Mouse (Mus musculus) fat pad, adult 2 months (tissue): Measurements from ENCODE around the gene Gatad2b.
"Not testable (repeated sequence)": the region's sequence is repeated elsewhere in the genome, so short reads cannot be mapped to it uniquely, and the experiment has no call there.

Experiments used
- DNase-seq: peaks from one replicate; pipeline ENCODE4 v3.0.0-alpha.2; 2011; ENCODE audit warnings: low read depth, low spot score; ENCODE audit errors: extremely low read depth

Gatad2b gene

DNA sequence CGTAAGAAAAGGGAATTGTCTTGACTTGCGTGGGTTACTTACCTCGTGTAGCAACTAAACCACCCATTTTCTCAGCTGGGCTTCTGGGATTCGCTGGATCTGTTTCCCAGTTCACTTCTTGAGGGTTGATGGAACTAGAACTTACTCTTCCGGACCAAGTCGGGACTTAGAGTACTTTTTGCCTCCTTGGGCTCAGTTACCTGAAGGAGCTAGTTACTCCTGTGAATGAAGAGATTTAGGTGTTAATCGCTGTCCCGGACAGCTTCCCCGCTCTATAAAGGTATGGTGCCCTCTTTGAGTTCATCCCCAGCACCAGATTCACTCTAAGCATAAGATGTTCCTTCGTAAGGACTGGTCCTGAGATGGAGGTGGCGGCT is 1.1 kb downstream of the Gatad2b start:
- no peak for DNase-seq

DNA sequence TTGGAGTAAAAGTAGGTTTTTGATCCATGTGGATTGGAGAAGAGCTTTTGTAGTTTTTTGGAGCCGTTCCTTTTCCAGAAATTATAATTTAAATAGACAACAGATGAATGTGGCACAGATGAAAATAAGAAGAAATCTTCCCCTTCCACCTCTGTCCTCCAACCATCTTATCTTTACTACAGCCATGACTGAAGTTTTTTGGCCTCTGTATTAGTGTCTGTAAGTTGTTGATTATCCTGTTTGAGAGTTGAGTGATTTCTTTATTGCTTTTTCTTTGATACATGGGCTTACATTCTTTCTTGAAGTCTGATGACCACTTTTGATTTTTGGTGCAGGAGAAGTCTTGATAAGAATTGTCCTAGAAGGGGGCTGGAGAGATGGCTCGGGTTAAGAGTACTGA is 1.7 kb downstream of the Gatad2b start:
- DNase-seq, result no peak

DNA sequence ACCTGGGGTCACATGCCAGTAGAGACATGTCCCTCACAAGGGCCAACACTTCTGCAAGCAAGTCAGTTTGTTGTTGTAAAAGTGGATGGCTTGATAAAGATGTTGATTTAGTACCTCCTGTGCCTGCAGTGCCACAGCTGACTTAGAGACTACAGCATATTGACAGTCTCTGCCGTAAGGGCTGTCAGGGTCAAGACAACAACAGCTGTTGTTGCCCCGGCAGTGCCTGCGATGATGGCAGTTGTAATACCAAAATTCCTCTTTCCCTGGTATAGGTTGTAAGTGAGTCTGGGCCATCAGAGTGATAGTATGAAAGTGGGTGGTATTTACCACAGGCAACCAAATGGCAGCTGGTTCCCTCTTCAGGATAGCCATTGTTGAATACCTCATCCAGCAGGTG is 12.8 kb downstream of the Gatad2b start:
- DNase-seq, result no peak

DNA sequence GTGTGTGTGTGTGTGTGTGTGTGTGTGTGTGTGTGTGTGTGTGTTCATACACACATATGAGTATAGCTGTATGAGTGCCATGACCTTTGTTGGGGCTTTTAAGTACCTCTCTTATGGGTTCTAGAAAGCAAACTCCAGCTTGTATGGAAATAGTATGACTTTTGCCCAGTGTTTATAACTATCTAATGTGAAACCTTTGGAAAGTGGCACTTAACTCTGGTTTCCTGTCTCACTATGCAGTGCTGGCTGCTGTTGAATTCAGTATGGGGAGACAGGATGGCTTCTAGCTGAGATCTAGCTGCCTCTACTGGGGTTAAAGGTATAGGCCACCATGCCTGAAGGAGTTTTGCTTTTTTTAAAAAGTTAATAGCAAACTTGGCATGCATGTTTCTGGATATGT is 16.6 kb downstream of the Gatad2b start:
- DNase-seq, result no peak

DNA sequence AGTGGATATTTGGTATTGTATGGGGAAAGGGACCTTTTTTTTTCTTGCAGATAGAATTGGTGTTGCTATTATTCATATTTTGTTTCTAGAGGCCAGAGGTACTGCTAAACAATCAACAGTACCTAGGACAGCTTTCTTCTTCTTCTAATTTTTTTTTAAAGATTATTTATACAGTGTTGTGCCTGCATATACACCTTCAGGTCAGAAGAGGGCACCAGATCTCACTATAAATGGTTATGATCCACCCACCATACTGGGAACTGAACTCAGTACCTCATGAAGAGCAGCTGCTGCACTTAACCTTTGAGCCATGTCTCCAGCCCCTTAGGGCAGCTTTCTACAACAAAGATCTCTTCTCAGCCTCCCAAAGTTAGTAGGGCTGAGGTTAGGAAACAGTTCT is 20.4 kb downstream of the Gatad2b start:
- DNase-seq, result no peak

DNA sequence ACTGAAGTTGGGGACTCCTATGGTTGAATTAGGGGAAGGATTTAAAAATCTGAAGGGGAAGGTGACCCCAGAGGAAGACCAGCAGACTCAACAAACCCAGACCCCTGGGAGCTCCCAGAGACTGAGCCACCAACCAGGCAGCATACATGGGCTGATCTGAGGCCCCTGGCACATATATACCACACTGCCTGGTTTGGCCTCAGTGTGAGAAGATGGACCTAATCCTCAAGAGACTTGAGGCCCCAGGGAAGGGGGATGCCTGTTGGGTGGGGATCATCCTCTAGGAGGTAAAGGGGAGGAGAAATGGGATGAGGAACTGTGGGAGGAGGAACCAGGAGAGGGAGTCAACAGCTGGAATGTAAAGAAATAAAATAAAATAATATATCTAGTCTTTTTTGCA is 21.3 kb downstream of the Gatad2b start:
- no peak for DNase-seq

DNA sequence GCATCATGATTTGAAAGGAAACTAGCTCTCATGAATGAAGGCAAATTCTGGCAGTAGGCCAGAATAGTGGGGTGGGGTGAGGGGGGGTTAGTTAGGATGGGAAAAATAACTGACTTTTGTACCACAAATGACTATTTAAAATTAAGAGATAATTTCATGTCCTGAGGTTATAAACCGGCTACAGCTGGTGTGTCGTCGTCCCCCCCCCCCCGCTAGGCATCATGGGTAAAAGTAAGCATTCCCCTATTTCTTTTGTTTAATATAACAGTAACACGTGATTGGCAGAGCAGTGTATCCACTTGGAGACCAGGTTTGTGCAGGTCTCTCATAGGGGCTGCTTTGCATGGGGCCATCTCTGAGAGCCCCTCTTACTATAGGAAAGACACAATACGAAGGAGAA is 29.3 kb downstream of the Gatad2b start:
- DNase-seq, result no peak

DNA sequence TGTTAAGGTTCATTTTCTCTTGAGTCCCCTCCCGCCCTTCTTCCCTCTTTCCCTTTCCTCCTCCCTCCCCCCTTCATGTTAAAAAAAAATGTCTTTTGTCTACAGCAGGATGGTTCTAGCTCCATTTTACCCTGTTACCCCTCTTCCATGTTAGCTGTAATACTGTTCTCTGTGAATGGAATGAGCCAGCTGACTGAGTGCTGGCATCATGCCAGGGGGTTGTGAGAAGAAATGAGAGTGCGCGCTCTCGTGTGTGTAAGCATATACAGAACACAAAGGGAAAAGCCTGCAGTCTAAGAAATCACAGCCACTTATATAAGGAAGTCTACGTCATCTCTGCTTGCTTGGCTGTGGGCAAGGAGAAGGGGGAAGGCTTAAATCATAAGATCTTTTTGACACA is 30.1 kb downstream of the Gatad2b start:
- DNase-seq, result no peak

DNA sequence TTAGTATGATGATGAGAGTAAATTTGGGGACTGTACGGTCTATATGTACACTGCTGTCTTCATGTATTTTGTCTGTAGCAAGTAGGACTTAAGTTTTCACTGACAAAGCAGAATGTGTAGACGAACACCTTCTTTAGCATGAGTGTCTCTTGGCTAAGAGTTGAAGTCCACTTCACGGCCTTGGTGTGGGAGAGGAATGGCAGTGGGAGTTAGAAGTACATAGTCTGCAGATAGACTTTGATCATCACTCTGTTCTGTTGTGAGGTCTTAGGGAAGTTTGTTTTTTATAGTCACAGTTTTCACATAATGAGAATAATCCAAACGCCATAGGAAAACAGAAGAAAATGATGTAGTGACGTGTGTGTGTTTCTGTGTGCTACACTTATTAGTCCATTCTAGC is 39.5 kb downstream of the Gatad2b start:
- DNase-seq, result no peak

DNA sequence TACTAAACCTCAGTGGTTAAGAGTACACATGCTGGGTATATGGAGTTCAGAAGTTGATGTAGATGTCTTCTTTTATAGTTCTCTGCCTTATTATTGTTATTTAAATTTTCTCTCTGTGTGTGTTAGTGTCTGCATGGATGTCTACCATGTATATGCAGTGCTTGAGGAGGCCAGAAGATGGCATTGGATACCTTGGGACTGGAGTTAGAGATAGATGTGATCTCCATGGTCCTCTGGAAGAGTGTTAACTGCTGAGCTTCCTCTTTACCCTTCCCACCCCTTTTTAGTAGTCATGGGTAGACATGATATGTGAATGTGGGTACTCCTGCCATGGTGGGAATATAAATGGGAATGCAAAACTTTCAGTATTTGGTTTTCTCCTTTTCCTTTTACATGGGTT is 42.5 kb downstream of the Gatad2b start:
- DNase-seq, result no peak

DNA sequence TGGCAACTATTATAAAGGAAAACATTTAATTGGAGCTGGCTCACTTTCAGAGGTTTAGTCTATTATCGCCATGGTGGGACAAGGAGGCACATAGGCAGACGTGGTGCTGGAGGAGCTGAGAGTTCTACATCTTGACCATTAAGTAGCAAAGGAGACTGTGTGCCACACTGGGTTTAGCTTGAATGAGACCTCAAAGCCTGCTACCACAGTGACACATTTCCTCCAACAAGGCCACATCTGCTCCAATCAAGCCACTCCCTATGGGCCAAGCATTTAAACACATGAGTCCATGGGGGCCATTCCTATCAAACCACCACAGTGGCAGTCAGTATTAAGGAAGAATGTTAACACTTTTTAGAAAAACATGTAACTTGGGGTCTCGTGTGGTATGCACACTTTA is 45.2 kb downstream of the Gatad2b start:
- DNase-seq, result no peak

DNA sequence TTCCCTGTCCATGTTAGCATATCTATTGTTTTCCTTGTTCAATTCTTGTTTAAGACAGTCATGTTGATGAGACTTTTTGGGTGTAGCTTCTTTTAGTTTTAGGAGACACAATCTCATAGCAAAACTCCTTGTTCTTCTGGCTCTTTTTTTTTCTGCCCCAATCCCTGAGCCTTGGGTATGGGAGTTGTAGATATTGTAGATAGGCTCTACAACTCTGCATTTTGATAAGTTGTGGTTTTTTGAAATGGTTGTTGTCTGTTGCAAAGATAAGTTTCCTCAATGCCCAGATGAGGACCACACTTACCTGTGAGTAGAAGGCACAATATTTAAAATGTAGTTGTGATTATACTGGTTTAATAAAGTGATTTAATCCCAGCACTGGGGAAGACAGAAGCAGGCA is 47.2 kb downstream of the Gatad2b start:
- no peak for DNase-seq

DNA sequence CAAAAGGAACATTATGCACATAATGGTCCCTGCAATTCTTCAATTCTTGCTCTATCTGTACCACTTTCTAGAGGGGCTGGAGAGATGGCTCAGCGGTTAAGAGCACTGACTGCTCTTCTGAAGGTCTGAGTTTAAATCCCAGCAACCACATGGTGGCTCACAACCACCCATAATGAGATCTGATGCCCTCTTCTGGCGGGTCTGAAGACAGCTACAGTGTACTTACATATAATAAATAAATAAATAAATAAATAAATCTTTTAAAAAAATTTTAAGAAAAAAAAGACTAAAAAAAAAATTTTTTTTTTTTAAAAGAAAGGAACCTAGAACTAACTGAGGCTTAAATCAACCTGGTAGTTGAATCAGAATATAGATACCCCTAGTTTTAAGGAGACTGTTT is 49.9 kb downstream of the Gatad2b start:
- not testable (repeated sequence) for DNase-seq

DNA sequence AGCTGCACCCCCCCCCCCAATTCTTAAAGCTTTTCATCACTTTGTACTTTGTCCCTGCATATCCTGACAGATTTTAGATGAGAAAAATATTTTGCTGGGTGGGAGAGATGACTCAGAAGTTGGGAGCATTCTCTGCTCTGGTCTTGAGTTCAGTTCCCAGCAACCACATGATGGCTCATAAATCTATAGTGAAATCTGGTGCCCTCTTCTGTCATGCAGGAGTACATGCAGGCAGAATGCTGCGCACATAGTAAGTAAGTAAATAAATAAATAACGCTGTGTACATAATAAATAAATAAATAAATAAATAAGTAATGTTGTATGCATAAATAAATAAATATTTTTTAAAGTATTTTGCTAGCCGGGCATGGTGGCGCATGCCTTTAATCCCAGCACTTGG is 54.9 kb downstream of the Gatad2b start:
- no peak for DNase-seq

DNA sequence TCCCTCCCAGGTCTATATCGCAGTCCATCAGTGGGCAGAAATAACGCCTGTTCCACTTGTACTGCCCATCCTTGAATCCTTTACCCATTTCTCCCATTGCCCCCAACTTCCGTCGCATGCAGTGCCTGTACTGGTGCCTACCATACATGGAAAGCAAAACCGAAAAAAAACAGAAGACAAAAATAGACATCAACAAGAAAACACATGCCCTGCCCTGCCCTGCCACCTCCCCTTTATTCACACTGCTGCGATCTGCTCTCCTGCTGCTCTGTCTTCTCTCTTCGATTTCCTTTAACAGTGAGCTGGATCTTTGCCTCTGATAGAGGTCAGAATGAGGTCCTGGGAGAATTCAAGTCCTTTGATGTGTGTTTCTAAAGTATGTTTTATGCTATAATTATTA is 65.0 kb downstream of the Gatad2b start:
- no peak for DNase-seq

DNA sequence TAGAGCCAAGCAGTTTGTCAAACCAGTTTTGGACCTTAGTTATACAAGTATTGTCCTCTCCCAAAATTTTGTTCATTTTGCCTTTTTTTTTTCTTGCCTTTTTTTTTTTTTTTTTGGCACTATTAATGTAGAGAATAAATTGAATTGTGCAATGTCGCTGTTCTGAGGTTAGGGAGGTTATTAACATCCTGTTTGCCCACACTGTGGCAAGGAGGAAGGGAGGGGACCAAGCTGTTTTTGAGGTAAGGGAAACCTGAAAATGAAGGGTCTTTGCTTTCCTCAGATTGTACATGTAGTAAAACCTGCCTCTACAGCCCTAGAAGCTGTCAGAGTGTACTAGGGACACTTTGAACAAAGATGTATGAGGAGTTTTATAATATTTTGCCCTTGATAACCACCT is 66.3 kb downstream of the Gatad2b start:
- no peak for DNase-seq

DNA sequence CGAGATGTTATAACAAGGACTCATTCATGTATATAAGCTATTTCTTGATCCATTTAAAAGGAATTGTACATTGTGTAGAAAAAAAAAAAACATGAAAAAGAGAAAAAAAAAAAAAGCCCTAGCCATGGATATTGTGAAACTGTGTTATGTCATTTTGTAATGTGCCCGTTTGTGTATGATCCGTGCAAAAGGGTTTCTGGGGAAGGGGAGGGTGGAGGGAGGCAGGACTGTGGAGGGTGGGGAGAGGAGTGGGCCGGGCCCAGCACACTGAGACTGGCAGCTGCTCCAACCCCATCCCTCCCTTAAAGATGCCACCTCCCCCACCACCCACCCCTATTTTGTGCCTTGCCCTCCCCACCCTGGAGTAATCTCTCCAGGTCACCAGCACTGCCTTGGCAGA is 68.5 kb downstream of the Gatad2b start:
- no peak for DNase-seq

DNA sequence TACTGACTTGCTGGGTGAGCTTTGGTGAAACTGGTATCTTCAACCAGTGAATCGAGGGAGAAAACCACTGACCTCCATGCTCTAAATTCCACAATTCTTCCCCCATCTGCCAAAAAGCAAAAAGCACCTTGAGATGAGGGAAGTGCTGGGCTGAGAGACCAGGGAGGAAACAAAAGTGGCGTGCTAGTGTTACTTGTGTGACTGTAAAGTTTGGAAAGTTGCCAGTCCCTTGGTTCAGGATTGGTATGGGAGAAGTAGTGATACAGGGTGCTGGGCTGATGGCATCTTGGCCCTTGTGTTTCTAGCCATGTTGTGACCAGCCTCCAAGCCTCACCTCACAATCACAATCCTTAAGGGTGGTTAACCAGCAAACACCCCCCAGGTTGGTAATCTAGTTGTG is 69.4 kb downstream of the Gatad2b start:
- DNase-seq, result no peak

DNA sequence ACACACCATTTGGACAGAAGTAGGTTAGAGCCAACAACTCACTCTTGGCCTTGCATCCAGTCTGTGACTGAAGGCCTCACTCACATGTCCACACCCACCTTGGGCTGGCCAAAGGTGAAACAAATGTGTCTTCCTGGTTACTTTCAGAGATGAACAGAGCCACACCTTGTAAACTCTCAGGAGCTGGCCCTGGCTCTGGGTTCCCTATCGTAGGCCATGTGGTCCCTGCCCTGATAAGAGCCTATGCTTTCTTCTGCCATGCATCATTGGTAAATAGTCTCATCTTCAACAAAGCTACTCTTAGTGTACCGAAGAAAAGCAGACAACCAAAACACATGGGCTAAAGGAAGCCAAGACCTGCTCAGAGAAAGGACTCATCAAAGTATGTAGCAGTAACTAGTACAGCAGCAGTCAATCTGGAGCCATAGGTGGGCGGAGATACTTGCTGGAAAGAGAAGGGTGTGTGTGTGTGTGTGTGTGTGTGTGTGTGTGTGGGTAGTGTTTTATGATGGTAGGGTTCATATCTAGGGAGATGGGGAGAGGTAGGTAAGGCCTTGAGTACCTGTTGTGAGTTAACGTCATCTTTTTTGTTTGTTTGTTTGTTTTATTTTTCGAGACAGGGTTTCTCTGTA is 74.1 kb downstream of the Gatad2b start:
- DNase-seq, result no peak

DNA sequence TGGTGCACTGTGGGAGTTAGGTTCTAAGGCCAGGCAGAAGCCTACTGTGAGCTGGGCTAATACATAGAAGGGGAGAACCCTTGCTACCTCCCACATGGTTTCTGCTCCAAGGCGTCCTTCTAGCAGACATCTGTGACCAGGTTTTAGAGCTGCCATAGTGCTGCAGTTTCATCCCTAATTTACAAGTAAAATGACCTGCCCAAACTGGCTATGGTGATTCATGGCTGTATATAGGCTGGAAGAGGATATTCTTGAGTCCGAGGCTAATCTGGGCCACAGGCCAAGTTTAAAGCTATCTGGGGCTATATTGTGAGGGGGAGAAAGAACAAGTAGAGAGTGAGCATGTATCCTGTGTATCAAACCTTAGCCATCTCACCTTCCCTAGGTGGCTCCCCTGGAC is 76.1 kb downstream of the Gatad2b start:
- DNase-seq, result no peak

DNA sequence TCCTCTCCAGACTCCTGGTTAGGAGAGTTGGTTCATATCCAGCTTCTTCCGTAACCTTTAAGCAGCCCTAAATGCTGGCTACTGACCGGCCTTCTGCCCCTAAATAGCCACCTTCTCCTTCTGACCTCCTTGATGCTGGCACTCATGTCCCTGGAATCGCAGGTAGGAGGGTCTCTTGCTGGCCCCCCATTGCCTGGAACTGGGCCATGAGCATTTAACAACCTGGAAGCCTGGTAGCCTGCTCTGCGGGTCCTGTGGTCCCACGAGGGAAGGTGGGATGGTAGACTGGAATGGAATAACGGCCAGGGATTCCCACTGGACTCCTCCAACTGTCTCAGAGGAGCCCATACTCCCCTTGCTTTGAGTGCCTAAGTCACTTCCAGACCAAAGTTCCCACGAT is 78.9 kb downstream of the Gatad2b start:
- DNase-seq, result no peak

DNA sequence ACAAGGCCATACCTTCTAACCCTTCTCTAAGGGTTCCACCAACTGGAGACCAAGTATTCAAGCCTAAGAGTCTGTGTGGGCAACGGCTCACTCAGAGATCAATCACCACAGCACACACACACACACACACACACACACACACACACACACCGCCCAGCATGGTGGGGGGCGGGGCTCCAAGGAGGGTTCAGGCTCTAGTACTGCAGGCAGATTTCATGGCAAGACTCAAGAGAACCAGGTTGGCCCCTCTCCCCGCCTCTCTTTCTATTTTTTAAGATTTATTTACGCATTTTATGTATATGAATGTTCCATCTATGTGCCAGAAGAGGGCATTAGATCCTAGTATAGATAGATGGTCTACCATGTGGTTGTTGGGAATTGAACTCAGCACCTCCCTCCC is 79.8 kb downstream of the Gatad2b start:
- DNase-seq, result no peak

DNA sequence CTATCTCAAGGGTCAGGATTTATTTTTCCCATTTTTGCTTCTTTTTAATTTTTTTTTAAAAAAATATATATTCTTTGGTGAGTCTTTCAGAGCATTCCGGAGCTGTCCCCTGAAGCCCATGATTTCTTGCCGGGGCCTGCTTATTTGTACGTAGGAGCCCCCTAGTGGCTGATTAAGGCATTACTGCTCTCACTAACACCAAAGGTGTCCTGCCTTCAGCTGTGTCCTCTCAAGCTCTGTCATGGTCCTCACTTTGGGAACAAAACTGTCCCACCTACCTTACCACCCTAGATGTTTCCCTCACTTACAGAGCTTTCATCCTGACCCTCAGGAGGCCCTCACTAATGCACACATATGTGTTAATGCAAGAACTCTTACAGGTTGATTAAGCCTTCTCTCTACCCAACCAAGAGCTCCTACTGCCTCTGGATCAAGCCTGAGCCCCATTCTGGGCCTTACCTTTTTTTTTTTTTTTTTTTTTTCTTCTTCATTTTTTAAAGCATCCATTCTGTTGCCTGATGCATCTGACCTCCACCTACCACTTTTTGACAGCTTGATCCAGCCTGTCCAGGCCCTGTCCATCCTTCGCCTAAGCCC is 80.6 kb downstream of the Gatad2b start:
- no peak for DNase-seq
